Mouse (Mus musculus) kidney, adult 8-10 months (tissue): ENCODE measurements at regions not wholly inside any gene's neighbourhood (a gene's known extent, or its start where the extent isn't known, plus 50 kb on each side); places are given as distances from the start of the nearest gene placed in this dataset.

Experiments
- DNase-seq, 2 experiments: peaks; one replicate each; pipeline ENCODE4 v3.0.0; 2022

DNA sequence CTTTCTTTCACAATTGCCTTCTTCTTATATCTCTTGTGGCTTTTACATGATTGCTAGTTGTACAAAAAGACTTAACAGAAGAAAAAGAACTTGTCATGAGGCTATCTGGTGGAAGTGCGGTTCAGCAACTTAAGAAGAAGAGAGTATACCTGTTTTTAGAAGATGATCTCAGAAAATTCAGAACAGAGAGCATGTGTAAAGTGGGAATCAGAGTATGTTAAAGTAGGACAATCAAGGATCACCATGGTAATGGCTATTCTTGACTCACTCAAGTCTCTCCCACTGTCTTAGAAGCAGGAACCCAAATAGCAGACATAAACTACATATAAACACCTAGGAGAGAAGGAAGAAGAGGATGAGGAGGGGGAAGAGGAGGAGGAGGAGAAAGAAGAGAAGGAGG is 857.9 kb upstream of the Nr2f1 start:
- DNase-seq, result no peak

- no peak for DNase-seq
Measured at GRCm38 (mm10) chr13:79054481-79054880, 854.9 kb upstream of the Nr2f1 start.

DNA sequence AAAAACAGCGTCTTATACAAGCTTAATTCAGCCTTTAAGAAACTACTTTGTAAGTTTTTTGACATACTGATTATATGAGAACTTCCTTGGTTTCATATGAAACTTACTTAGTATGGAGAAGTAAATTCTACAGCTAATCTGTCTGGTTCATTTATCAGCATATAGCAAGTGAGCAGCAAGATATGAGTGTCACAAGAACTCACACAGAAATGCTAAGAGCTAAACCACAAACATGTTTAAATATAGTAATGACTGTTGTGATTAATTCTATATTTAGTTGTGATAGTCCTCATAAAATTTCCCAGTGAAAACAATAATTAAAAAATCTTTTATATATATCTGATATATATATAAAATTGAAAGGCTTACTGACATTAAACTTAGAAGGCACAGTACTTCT is 853.9 kb upstream of the Nr2f1 start:
- no peak for DNase-seq

- DNase-seq, result no peak
Measured at GRCm38 (mm10) chr13:79047240-79047639, 847.7 kb upstream of the Nr2f1 start.

- DNase-seq, result no peak
Measured at GRCm38 (mm10) chr13:79044657-79045056, 845.1 kb upstream of the Nr2f1 start.

DNA sequence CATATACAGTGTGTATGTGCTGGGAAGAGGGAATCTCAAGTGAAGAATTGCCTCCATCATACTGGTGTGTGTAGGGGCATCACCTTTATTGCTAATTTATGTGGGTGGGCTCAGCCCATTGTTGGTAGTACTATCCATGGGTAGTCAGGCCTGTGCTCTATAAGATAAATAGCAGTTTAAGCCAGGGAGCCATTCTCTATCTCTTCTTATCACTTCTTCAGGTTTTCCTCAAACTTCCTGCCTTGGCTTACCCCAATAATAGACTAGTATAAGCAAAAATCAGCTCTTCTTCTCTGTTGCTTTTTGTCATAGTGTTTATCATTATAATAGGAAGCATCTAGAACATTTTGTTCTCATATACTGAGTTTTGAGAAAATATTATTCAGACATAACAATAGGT is 838.3 kb upstream of the Nr2f1 start:
- no peak for DNase-seq

DNA sequence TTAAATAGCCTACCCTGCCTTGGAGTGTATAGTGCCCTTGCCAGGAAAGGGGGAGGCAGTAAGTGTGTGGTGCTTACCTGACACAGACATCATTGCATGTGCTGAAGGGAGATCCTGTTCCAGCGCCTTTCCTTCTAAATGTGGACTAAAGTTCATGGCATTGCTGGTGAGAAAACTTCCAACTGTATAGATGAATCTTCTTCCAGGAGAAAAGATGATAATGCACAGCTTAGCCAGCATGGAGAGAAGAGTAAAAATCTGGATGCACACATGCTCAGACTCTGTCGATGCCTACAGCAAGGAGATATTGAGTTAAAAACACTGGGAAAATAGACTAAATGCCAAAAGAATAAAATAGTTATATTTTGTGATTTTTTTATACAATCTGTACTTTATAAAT is 835.7 kb upstream of the Nr2f1 start:
- DNase-seq, result no peak

GRCm38 (mm10) chr13:79029974-79030373 is 830.4 kb upstream of the Nr2f1 start:
- no peak for DNase-seq

DNA sequence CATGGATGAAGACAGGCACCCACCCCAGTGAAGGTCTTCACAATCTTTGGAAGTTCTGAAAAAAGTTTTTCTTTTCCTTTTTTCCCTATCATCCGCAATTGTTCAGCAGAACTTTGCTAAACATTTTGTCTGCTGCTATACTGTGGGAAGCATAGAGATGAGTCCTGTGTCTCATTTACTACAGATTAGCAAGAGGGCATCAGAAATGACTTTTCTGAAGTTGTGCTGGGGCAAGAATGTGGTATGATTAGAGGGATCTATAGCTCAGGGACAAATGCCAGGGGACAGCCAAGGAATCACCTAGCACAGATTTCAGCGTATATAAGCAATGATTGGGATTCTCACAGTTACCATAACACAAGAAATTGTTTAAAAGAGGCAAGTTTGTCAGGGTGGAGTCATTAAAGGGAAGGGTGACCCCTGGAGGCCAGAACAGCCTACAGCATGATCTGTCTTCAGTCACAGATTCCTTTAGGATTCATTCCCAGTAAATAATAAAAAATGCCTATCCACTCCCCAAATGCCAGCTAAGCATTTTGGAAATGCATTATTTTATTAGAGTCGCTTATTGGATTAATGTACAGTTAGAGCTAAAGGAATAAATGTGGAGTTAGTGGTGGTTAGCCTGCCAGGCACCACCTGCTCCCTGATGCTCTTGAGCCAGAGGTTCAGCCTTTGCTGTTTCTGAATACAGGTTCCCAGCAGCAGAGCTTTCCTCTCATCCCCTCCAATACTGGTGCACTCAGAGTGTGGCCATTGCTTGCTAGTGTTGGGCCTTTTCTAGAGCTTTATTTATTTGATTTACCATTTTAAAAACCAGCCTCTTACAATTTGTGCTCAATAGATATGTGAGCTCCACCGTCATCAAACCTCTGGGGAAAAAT is 828.6 kb upstream of the Nr2f1 start:
- peak in 1 of 2 experiments; percentile 5 for DNase-seq

DNA sequence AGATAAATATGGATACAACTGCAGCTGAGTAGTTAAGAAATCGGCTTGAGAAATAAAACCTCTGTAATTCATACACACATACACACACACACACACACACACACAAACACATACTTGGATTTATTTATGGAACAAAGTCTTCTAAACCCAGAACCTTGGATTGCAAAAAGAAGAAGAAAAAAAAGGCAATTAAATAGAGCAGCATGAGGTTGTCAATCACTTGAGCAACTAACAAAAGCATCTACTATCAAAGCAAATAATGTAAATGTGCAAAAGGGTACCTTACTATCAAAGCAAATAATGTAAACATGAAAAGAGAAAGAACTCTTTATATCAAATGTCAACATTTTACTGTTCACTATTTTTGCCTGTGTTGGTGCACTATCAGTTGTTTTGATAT is 826.1 kb upstream of the Nr2f1 start:
- no peak for DNase-seq

DNA sequence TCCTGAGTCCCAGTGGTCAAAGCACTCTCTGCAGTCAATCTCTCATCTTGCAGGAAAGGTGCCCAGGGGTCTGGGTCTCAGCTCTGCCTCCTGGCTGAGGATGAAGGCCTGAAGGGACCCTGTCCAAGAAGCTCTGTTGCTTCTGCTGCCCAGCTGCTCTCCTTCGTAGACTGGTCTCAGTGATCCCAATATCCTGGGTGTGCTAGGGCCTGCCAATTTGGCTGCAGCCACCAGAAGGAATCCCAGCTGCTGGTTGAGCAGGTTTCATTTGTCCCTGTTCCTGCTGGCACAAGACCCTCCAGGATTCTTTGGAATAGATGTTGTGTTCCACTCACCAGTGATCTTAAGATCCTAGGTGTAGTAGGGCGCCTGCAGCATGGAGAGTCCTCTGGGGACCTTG is 818.5 kb upstream of the Nr2f1 start:
- no peak for DNase-seq

GRCm38 (mm10) chr13:79003313-79003712 is 803.8 kb upstream of the Nr2f1 start:
- DNase-seq, result no peak

GRCm38 (mm10) chr13:78998855-78999254 is 799.3 kb upstream of the Nr2f1 start:
- no peak for DNase-seq

DNA sequence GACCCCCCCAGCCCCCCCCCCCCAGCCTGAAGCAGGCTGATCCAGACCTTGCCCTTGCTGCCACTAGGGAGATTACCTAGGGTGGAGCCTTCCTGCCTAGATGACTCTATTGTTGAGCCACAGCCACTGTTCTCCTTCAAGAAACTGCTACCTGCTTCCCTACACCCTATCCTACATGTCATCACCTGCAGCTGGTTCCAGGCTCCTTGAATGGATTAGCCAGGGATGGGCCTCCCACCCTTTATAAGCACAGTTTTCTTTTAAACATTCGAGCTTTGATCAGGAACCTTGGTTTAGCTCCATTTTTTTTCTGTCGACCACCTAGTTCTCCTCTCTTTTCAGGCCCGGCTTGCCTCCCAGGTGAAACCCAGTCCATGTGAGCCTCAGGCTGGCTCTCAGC is 792.8 kb upstream of the Nr2f1 start:
- DNase-seq, result no peak

- DNase-seq, result no peak
Measured at GRCm38 (mm10) chr13:78985921-78986320, 786.4 kb upstream of the Nr2f1 start.

- no peak for DNase-seq
Measured at GRCm38 (mm10) chr13:78977224-78977780, 777.7 kb upstream of the Nr2f1 start.

DNA sequence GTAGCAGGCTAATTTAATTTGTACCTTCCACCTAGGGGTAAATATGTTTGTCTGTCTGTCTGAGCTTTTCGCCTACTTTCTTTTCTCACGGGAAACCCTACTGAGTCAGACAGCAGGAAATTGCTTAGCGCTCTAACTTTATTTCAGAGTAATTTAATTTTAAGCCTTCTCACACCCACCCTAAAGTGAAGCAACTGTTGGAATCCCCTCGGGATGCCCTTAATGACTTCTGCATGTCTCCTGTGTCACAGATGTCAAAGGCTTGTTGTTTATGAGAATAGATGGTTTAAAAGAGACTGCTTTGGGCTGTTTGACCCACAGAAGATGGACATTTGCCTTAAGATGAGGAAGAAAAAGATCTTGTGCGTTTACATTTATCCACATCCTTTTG is 738.8 kb upstream of the Nr2f1 start:
- no peak for DNase-seq

GRCm38 (mm10) chr13:78937389-78938350 is 738.1 kb upstream of the Nr2f1 start:
- DNase-seq, result no peak

DNA sequence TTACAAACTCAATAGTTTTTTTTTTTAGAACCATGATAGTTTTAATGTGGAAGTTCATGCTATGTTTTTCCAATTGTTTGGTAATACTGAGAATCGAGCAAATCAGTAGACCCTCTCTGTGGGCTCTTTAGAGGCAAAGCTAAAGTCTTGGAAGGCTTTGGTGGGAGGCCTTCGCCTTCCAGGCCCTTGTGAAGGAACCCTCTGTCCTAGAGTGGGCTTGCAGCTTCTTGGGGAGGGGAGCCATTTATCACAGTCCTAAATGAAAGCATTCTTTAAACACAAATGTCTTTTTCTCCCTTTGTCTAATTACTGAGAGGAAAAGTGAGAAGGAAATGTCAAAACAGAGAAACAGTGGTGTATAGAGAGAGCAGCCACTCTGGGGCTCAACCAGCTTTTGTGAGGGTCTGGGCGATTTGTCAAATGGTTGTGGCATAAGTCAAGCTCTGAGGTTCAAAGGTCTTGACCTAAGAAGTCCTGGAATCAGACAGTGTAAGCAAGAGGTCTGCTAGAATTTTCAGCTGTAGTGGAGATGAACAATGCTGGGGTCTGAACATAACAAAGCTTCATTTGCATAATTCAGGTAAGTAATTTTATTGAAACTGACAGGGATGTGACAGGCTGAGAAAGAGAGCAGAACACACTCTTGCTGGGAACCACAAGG is 736.6 kb upstream of the Nr2f1 start:
- no peak for DNase-seq

GRCm38 (mm10) chr13:78928347-78928746 is 728.8 kb upstream of the Nr2f1 start:
- no peak for DNase-seq

DNA sequence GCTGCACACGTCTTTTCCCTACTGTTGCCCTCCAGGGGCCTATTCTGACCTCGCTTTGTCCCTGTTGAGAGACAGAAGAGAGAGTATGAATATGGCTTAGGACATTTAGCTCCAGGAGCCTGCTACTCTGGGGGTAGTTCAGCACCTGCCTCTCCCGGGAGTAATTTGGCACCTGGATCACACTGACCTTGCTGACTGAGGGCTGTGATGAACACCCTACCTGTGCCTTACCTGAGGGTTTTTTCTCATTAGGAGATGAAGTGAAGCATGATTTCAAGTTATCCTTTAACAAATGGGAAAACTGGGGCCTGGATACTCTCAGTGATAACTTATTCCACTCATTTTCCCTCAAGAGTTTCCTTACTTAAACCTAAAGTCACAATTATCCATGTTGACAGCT is 721.2 kb upstream of the Nr2f1 start:
- DNase-seq, result peak in 1 of 2 experiments; percentile 4

GRCm38 (mm10) chr13:78909839-78910238 is 710.3 kb upstream of the Nr2f1 start:
- DNase-seq, result no peak

DNA sequence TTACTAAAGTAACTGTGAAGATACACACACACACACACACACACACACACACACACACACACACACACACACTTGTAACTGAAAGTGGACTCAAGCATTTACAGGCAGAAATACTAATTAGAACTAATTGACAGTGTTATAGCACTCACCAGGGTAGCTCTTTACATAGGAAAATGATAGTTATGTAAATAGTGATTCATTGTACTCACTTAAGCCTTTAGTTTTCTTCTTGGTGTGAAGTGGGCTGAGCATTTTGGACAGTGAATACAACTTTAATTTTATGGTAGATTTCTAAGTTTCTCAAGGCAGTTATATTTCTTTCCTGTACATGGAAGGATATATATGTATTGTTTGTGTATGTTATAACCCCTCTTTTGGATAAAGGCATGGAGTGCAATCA is 704.5 kb upstream of the Nr2f1 start:
- no peak for DNase-seq
